Mouse (Mus musculus) megakaryocyte, embryonic 14.5 days (primary cell): ENCODE data around the gene Slc25a17.

Experiments used
- FLI1 ChIP-seq: IDR thresholded peaks from 2 replicates; pipeline ENCODE4 v1.6.1; 2012; ENCODE audit warnings: low read length, inconsistent platforms, mixed read lengths
- GATA1 ChIP-seq: IDR thresholded peaks from 3 replicates; pipeline ENCODE4 v1.6.1; 2012; ENCODE audit warnings: mixed read lengths, low read length, inconsistent platforms, borderline replicate concordance

GRCm38 (mm10) chr15:81365246-81365645 is 4.6 kb upstream of the Slc25a17 start:
- no peak for TF ChIP-seq GATA1
- TF ChIP-seq FLI1 = no peak
